Mouse (Mus musculus): ENCODE results near the gene Rsph6a.

Gene Rsph6a

DNA sequence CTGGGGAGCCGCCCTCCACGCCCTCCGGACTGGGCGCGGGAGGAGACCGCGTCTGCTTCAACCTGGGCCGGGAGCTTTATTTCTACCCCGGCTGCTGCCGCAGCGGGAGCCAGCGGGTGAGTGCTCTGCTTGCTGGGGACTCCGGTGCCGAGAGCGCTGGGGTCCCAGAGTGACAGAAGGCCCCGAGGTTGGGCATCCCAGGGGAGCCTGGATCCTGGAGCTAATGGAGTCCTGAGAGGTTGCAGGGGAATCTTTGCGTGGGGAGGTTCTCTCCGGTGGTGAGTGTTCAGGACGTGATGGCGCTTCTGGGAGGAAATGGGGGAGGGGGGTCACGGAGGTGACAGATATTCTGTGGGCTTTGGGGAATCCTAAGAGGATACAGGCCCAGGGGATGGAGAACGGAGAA lies 22.1 kb downstream of the Rsph6a start:
- ATAC-seq (ENCODE audit: insufficient number of reproducible peaks, low FRiP score, low TSS enrichment), result no peak; the same call in 1 of the 2 replicates

DNA sequence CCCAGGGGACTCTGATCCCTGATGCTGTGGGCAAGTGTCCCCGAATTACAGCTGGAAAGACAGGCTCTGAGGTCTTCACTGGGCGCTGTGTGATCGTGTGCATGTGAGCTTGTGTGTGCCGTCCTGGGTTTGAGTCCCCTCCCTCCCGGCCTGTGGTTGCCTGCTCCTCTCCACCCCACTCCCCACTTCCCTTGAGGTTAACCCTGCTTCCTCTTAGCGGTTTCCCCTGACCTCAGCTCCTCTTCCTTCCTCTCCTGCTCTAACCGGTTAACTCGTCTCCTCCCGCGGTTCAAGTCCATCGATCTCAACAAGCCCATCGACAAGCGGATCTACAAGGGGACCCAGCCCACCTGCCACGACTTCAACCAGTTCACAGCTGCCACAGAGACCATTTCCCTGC lies 23.3 kb downstream of the Rsph6a start:
- no peak for ATAC-seq (ENCODE audit: insufficient number of reproducible peaks, low FRiP score, low TSS enrichment)

DNA sequence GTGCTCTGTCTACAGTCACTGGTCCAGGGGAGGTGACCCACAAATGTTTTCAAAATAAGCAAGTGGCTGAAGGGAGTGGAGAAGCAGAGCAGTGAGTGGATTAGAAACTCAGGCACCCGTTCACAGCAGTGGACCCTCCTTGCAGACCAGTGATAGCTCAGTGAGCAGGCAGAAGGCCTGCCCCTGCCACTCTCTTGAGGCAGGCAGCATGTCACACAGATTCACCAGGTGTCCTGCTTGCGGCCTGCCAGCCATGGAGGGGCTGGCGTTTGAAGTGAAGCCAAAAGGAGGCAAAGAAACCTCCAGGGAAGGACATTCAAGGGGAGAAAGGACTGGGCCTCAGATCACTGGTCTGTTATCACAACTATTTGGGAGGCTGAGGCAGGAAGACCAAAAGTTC lies 24.2 kb downstream of the Rsph6a start:
- ATAC-seq (ENCODE audit: insufficient number of reproducible peaks, low FRiP score, low TSS enrichment), result no peak

DNA sequence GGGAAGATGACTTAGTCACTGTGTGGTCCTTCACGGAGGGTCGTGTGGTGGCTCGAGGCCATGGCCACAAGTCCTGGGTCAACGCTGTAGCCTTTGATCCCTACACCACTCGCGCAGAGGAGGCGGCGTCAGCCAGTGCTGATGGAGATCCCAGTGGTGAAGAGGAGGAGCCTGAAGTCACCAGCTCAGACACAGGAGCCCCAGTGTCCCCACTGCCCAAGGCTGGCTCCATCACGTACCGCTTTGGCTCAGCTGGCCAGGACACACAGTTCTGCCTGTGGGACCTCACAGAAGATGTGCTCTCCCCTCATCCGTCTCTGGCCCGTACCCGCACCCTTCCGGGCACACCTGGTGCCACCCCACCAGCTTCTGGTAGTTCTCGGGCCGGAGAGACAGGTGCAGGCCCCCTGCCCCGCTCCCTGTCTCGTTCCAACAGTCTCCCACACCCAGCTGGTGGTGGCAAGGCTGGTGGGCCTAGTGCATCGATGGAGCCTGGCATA lies 26.0 kb downstream of the Rsph6a start:
- ATAC-seq (ENCODE audit: insufficient number of reproducible peaks, low FRiP score, low TSS enrichment), result no peak

DNA sequence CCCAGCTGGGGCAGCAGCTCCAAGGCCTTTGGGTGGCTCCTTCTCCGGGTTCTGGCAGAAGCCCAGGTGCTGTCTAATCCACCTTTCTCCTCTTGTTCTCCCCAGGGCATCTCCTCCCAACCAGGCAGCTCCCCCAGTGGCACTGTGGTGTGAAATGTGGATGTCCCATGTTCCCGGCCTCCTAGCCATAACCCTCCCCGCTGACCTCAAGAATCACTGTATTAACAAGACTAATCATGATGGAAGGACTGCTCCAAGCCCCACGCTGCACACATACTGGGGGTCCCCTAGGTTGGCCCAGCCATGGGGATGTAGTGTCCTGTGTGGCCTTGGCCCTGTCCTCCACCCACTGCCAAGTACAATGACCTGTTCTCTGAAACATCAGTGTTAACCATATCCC lies 27.7 kb downstream of the Rsph6a start:
- no peak for ATAC-seq (ENCODE audit: insufficient number of reproducible peaks, low FRiP score, low TSS enrichment)

DNA sequence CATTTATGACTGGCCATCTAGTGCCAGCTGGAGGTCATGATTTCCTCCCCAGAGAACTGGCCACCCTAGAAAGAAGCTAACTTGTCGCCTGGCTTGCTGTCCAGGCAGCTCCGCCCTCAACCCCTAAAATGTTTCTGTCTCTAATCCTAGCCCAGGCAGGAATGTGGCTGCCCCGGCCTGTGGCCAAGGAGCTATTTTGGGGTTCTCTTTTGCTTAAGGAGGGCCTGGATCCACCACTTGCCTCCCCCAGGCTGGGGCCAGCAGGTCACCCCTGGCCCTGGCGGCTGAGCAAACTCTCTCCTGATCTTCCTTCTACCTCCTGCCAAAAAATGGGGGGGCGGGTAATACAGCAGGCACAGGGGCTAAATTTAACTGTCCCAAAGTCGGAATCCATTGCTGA lies 28.6 kb downstream of the Rsph6a start:
- no peak for ATAC-seq (ENCODE audit: insufficient number of reproducible peaks, low FRiP score, low TSS enrichment)

DNA sequence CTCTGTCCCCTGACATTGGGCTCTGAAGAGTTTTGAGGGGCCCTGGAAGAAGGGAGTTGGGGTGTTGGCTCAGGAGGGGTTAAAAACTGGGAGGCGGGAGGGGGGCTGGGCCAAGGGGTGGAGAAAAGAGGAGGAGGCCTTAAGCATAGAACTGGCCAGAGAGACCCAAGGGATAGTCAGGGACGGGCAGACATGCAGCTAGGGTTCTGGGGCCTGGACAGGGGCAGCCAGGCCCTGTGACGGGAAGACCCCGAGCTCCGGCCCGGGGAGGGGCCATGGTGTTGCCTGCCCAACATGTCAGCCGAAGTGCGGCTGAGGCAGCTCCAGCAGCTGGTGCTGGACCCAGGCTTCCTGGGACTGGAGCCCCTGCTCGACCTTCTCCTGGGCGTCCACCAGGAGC lies 29.2 kb downstream of the Rsph6a start, which contains the start of gene Dmpk:
Gene Dmpk (plus strand): TSS at position 149 of the 400 bp plus-strand sequence.
- ATAC-seq (ENCODE audit: insufficient number of reproducible peaks, low FRiP score, low TSS enrichment), result no peak

DNA sequence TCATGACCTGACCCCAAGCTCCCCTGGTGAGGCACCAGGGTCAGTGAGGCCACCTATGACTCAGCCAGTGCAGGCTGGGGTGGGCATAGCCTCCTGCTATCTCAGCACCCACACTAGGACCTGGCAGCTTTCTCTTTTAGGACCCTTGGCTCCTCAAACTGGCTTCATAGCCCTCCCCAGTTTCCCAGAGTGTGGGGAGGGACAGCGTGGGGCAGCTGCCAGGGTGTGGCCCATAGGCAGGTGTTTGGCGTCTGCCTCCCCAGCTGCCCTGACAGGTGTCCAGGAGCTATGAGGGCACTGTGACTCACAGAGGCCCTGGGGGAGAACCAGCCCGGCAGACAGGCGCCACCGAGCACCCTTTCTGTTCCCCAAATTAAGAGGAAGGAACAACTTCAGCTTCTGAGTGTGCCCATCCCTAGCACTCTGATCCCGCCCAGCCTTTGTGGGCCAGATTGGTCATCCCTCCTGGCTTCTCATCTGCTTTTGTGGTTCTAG lies 29.8 kb downstream of the Rsph6a start:
- ATAC-seq (ENCODE audit: insufficient number of reproducible peaks, low FRiP score, low TSS enrichment), result no peak

DNA sequence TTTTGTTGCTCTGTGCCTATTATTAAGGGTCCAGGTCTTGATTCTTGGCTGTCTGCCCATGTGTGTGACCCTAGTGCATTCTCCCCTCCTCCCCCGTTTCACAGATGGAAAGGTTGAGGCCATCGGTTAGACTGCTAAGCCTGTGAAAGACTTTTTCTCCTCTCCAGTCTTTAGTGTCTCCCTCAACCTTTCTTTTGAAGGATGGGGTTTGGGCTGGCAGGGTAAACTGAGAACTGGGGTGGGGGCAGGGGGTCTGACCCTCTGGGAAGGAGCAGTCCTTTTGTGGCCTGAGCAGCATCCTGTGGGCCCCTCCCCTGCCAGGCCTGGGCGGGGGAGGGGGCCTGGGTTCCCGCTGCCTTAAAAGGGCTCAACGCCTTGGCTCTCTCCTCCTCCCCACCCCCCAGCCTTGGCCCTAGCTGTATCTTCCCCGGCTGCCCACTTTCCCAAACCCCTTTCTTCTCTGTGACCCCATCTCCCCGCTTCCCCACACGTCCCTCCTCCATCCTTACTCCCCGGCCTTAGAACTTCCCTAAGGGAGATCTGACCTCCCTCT lies 30.5 kb downstream of the Rsph6a start:
- ATAC-seq (ENCODE audit: insufficient number of reproducible peaks, low FRiP score, low TSS enrichment), result no peak

DNA sequence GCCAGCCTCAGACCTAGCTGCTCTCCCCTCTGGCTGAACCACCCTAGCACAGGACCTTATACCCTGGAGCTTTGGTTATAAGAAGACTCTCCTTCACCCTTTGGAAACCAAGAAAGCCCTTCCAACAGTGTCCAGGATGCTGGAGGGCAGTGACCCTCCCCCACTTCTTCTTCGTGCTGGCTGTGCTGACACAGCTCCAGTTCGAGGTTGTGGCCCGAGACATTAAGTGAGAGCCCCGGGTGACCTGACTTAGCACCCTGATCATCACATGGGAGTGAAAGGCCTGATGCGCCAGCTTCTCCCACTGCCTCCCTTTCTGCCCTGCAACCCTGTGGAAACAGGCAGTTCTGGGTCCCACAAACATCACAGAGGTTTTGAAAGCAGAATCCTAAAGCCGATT lies 31.0 kb downstream of the Rsph6a start:
- ATAC-seq (ENCODE audit: insufficient number of reproducible peaks, low FRiP score, low TSS enrichment), result no peak

DNA sequence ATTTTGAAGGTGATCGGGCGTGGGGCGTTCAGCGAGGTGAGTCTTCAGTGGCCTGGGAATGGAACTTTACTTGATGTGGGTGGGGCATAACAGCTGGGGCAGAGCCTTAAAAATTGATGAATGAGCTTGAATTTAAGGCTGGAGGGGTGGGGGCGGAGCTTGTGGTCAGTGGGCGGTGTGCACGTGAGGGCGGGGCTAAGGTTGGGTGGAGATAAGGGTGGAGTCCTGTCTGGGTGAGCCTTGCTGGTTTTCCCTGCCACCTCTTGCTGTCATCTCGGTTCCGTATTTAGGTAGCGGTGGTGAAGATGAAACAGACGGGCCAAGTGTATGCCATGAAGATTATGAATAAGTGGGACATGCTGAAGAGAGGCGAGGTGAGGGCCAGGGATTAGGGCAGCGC lies 31.6 kb downstream of the Rsph6a start:
- ATAC-seq (ENCODE audit: insufficient number of reproducible peaks, low FRiP score, low TSS enrichment), result no peak

DNA sequence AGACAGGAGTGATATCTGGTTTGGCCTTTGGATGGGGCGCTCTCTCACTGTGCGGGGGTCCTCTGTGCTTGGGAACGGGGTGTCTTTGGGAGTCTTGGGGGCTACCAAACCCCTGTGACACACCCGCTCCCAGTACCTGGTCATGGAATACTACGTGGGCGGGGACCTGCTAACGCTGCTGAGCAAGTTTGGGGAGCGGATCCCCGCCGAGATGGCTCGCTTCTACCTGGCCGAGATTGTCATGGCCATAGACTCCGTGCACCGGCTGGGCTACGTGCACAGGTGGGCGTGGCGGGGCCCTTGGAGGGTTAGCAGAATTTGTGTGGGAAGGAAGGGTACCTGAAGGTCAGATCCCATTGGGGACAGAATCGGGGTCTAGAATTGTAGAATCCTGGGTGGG lies 32.3 kb downstream of the Rsph6a start:
- no peak for ATAC-seq (ENCODE audit: insufficient number of reproducible peaks, low FRiP score, low TSS enrichment)

DNA sequence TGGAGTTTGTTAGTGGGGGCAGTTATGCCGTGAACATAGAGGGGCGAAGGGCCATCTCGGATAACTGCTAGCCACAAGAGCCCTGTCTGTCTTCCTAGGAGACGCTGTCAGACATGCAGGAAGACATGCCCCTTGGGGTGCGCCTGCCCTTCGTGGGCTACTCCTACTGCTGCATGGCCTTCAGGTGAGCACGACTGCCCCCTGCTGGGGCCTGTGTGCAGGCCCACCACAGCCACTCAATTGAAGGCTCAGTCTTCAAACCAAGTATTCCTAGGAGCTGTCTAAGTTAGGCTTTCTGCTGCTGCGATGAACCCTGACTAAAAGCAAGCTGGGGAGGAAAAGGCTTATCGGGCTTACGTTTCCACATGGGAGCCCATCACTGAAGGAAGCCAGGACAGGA lies 34.3 kb downstream of the Rsph6a start:
- no peak for ATAC-seq (ENCODE audit: insufficient number of reproducible peaks, low FRiP score, low TSS enrichment)

DNA sequence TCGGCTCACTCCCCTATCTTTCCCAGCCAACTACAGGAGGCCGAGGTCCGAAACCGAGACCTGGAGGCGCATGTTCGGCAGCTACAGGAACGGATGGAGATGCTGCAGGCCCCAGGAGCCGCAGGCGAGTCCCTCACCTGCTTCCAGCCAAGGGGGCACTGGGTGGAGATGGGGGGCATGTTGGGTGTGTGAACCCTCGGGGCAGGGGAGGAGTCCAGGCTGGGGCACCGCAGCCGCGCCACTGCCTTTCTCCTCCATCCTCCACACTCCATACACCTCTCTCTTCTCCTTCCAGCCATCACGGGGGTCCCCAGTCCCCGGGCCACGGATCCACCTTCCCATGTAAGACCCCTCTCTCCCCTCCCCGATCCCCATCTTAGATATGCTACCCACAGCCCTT lies 37.4 kb downstream of the Rsph6a start:
- no peak for ATAC-seq (ENCODE audit: insufficient number of reproducible peaks, low FRiP score, low TSS enrichment)

DNA sequence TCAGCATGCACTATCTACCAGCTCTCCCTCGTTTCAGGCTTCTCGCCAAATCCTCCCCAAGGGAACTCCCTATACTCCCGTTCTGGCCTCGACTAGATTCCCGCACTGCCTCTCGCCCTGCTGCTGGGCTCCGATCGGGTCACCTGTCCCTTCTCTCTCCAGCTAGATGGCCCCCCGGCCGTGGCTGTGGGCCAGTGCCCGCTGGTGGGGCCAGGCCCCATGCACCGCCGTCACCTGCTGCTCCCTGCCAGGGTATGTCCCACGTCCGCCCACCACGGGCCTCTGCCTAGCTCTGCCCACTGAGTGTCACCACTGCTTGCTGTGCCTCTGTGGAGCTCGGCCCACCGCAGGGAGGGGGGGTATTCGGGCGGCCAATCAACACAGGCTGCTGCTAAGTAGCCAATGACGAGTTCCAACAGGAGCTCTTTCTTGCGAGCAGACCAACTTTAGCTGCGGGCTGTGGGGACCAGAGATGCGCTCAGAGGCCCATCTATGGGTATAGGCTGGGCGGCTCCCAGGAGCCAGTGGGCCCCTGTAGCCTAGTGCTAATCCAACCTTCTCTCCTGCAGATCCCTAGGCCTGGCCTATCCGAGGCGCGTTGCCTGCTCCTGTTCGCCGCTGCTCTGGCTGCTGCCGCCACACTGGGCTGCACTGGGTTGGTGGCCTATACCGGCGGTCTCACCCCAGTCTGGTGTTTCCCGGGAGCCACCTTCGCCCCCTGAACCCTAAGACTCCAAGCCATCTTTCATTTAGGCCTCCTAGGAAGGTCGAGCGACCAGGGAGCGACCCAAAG lies 38.1 kb downstream of the Rsph6a start:
- no peak for ATAC-seq (ENCODE audit: insufficient number of reproducible peaks, low FRiP score, low TSS enrichment)

DNA sequence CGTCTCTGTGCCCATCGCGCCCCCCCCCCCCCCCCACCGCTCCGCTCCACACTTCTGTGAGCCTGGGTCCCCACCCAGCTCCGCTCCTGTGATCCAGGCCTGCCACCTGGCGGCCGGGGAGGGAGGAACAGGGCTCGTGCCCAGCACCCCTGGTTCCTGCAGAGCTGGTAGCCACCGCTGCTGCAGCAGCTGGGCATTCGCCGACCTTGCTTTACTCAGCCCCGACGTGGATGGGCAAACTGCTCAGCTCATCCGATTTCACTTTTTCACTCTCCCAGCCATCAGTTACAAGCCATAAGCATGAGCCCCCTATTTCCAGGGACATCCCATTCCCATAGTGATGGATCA lies 38.7 kb downstream of the Rsph6a start:
- 0 out of 2 replicates have a peak, but pooled peaks have one; percentile 49 for ATAC-seq (ENCODE audit: insufficient number of reproducible peaks, low FRiP score, low TSS enrichment)

DNA sequence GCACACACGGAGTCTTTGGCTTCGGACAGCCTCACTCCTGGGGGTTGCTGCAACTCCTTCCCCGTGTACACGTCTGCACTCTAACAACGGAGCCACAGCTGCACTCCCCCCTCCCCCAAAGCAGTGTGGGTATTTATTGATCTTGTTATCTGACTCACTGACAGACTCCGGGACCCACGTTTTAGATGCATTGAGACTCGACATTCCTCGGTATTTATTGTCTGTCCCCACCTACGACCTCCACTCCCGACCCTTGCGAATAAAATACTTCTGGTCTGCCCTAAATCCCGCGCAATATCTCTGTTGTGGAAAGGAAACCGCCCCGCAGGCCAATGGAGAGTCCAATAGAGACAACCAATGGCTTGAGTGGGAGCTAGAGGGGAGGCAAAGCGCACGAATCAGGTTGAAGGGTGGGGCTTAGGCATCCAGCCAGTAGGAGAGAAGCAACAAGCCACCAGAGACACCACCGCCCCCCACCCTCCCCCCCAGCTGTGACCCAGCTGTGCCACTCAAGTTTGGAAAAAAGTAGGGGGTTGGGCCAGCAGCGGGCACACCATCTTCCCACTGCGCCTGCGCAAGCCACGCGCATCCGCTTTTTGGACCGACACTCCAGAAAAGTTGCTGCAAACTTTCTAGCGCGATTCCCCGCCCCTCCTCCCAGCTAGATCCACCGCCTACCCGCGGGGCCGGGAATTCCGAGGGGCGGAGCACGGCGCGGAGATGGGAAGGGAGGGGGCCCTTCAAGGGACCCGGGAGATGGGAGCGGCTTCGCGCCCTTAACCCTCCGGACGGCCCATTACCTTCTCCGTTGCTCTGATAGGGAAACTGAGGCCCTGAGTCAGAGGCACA lies 39.3 kb downstream of the Rsph6a start:
- no peak for ATAC-seq (ENCODE audit: insufficient number of reproducible peaks, low FRiP score, low TSS enrichment)

DNA sequence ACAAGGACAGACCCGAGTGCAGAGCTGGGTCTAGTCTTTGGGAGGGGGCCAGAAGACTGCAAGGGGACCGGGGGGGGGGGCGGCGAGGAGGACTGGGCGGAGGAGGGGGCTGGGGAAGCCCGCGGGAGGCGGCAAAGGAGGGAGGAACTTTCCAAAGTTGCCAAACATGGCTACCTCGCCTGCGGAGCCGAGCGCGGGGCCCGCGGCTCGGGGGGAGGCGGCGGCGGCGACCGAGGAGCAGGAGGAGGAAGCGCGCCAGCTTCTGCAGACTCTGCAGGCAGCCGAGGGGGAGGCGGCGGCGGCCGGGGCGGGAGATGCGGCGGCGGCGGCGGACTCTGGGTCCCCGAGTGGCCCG lies 40.0 kb downstream of the Rsph6a start, which contains the start of gene Six5:
Gene Six5 (plus strand): TSS at position 124 of the 355 bp plus-strand sequence.
- ATAC-seq (ENCODE audit: insufficient number of reproducible peaks, low FRiP score, low TSS enrichment), result no peak

DNA sequence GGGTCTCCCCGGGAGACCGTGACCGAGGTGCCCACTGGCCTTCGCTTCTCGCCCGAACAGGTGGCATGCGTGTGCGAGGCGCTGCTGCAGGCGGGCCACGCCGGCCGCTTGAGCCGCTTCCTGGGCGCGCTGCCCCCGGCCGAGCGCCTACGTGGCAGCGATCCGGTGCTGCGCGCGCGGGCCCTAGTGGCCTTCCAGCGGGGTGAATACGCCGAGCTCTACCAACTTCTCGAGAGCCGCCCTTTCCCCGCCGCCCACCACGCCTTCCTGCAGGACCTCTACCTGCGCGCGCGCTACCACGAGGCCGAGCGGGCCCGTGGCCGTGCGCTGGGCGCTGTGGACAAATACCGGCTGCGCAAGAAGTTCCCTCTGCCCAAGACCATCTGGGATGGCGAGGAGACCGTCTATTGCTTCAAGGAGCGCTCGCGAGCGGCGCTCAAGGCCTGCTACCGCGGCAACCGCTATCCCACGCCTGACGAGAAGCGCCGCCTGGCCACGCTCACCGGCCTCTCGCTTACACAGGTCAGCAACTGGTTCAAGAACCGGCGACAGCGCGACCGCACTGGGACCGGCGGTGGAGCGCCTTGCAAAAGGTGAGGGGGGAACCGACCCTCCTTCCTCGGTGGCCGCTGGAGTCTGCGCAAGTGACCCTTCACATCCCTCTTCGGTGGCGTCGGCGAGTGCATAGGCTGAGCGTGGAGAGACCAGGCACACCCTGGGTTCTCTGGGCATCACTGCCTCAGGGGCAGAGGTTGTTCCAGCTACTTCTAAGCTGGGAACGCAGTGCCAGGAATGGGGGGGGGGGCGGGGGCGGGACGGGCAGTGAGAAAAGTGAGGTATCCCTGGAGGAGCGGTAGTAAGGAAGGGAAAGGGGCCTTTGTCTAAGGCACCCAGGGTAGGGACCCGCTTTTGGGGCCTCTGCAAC lies 40.6 kb downstream of the Rsph6a start:
- ATAC-seq (ENCODE audit: insufficient number of reproducible peaks, low FRiP score, low TSS enrichment), result no peak

DNA sequence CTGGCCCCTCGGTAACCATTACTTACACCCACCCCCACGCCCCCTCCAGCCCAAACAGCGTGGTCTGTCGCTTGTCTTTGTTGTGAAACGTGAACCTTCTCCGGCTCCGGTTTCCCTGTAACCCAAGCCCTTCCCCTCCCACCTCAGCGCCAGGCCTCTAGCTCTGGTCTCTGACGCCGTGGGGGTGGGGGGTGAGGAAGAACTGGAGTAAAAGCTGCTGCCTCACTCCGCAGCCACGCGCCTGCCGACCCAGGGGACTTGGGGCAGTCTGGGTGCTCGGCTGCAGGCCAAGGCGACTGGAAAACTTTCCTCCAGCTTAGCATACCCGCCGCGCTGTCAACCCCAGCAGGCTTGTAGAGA lies 41.2 kb downstream of the Rsph6a start:
- ATAC-seq (ENCODE audit: insufficient number of reproducible peaks, low FRiP score, low TSS enrichment), result no peak
